8 mouse cellular contexts compared by ENCODE assay signal in the genomic region with DNA sequence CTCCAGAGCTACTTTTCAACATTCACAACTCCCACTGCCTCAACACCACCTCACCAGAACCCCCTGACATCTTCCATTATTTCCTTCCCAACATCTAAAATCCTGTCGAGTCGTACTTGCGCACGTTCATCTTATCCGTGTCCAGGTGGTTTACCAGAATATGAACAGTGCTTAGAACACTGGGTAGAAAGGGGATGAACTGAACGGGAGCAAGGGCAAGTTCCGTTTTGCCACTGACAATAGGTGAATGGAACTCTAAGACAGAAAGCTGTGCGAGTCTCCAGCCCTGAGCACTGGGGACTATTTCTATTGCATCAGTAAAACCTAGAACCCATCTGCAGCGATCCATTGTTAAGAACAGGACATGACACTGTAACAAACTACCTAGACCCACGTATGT. TPM values are rescaled to one million over a fixed set of nuclear protein-coding genes. Genes with fewer than 3 reads are reported as not detected.
A peak's percentile ranks its signal among the peaks of the same experiment; 100 is the strongest.
DNase-seq lines count a peak whose midpoint lies in the region; ATAC-seq and TF ChIP-seq lines count a peak whose summit lies in the region.

No protein-coding gene starts in this region.

- H3ac ChIP-seq in C2C12 (ENCODE audit: control insufficient read depth, insufficient read length, low read depth), result peak overlapping the region; percentile 95

- peaks cover 59% of the 10 kb centered on the region for H3K79me2 ChIP-seq in C2C12 (ENCODE audit: control insufficient read depth, insufficient read depth)

- H3K27ac ChIP-seq in forebrain, embryonic 13.5 days, result no peak overlapping the region
- no peak overlapping the region for H3K27ac ChIP-seq in liver, embryonic 15.5 days (replicated peaks)

- H3K27me3 ChIP-seq in C2C12 (ENCODE audit: control insufficient read depth, insufficient read depth, insufficient read length), result no peaks in the 10 kb centered on the region
- H3K27me3 ChIP-seq in forebrain, embryonic 13.5 days, result 0 out of 2 replicates have a peak, but pooled peaks cover 8% of the 10 kb centered on the region
- no peaks in the 10 kb centered on the region for H3K27me3 ChIP-seq in liver, embryonic 15.5 days

- ATAC-seq in forebrain, embryonic 13.5 days, result no peak
- ATAC-seq in liver, embryonic 15.5 days (ENCODE audit: insufficient read depth), result no peak
- ATAC-seq in megakaryocyte progenitor cell, adult 5-6 weeks (replicated peaks; ENCODE audit: poor library complexity), result no peak

- H3K36me3 ChIP-seq in C2C12 (ENCODE audit: control insufficient read depth, insufficient read depth), result no peaks in the 10 kb centered on the region
- H3K36me3 ChIP-seq in forebrain, embryonic 13.5 days (ENCODE audit: poor library complexity, severe bottlenecking), result no peaks in the 10 kb centered on the region
- H3K36me3 ChIP-seq in liver, embryonic 15.5 days (replicated peaks), result no peaks in the 10 kb centered on the region

- peak overlapping the region; percentile 88 for H3K4me2 ChIP-seq in forebrain, embryonic 13.5 days
- H3K4me2 ChIP-seq in liver, embryonic 15.5 days, result peak overlapping the region; percentile 89

- peak overlapping the region; percentile 68 for H3K4me3 ChIP-seq in C2C12 (ENCODE audit: insufficient read depth, poor library complexity, severe bottlenecking)
- H3K4me3 ChIP-seq in forebrain, embryonic 13.5 days, result peak overlapping the region; percentile 93
- peak overlapping the region; percentile 86 for H3K4me3 ChIP-seq in liver, embryonic 15.5 days (replicated peaks)

- H3K9me3 ChIP-seq in forebrain, embryonic 13.5 days (replicated peaks), result no peaks in the 10 kb centered on the region
- H3K9me3 ChIP-seq in liver, embryonic 15.5 days (replicated peaks), result no peaks in the 10 kb centered on the region

- H3K79me3 ChIP-seq in C2C12 (ENCODE audit: low read depth), result peaks cover 56% of the 10 kb centered on the region

- H3K9ac ChIP-seq in forebrain, embryonic 13.5 days, result peak overlapping the region; percentile 92
- peak overlapping the region; percentile 77 for H3K9ac ChIP-seq in liver, embryonic 15.5 days

- H3K4me1 ChIP-seq in forebrain, embryonic 13.5 days, result peaks cover 25% of the 10 kb centered on the region
- peaks cover 39% of the 10 kb centered on the region for H3K4me1 ChIP-seq in liver, embryonic 15.5 days (replicated peaks)

- 28% methylated on average over 10 of the region's 10 CpGs for WGBS in forebrain, embryonic 13.5 days
- 12% methylated on average over 10 of the region's 10 CpGs for WGBS in liver, embryonic 15.5 days (ENCODE audit: insufficient replicate concordance)

- DNase-seq in heart, adult 11 months, result peak; percentile 82
- DNase-seq in heart, adult 18-20 months, result no peak
- no peak for DNase-seq in spleen, adult 12 weeks (ENCODE audit: low spot score)
- DNase-seq in ovary, postnatal 10 days (ENCODE audit: low spot score), result no peak

- no peak for TF ChIP-seq CTCF in C2C12 (IDR thresholded peaks at IDR 0.05; ENCODE audit: control insufficient read depth, insufficient read depth, insufficient read length)

TF ChIP-seq in C2C12, 6 proteins besides CTCF, POLR2A, EP300 and RAD21:
- TF ChIP-seq MAX (IDR thresholded peaks at IDR 0.05) (no peak), FOSL1 (IDR thresholded peaks at IDR 0.05; ENCODE audit: insufficient read depth, low read length, poor library complexity, severe bottlenecking) (no peak), USF1 (IDR thresholded peaks at IDR 0.05; ENCODE audit: low read depth) (no peak), MYOG (IDR thresholded peaks at IDR 0.05; ENCODE audit: control insufficient read depth, extremely low read depth, insufficient read length) (no peak), MYOD1 (IDR thresholded peaks at IDR 0.05; ENCODE audit: control insufficient read depth, insufficient read length, low read depth) (no peak), CEBPB (IDR thresholded peaks at IDR 0.05; ENCODE audit: low read depth) (no peak)

RNA-seq across cellular contexts. Expression of gene Ice1, which starts 0.7 kb away (rescaled TPM):
- total RNA-seq in heart, adult 18-20 months (2021), result 10 to 100 TPM; 29.4 to 29.9 TPM
- 11.2 TPM for polyA plus RNA-seq in C2C12 (2012; fragmentation: generic; extraction: Trizol)
- polyA plus RNA-seq in forebrain, embryonic 13.5 days (2015; fragmentation: Nextera tagmentation; extraction: Ambion mirVana), result 22.4 and 27.2 TPM in 2 replicates
- polyA plus RNA-seq in liver, embryonic 15.5 days (2015; fragmentation: Nextera tagmentation; extraction: Ambion mirVana), result 3.8 and 4.1 TPM in 2 replicates
- 30.7 and 30.9 TPM in 2 replicates for total RNA-seq in megakaryocyte progenitor cell, adult 5-6 weeks (2015)
- 17.7 and 19.7 TPM in 2 replicates for total RNA-seq in megakaryocyte progenitor cell, adult 5-6 weeks (2017)
